Mouse (Mus musculus) intestine, postnatal 0 days (tissue): ENCODE results near the gene Ptbp1. TPM values are rescaled to one million over a fixed set of nuclear protein-coding genes. Genes with fewer than 3 reads are reported as not detected.

Experiments
- ATAC-seq: fragments of 200-750 bp; cut with Nextera tagmentation; 2 replicates; pipeline ENCODE4 v1.8.0; 2017; ENCODE audit warnings: mild to moderate bottlenecking, moderate TSS enrichment, moderate library complexity
- H3K27ac ChIP-seq: fragments of 300-500 bp; sonication (generic); 2 replicates; pipeline ENCODE4 v1.5.1; 2014; ENCODE audit warnings: mild to moderate bottlenecking, low read depth, low read length, moderate library complexity
- H3K27me3 ChIP-seq: fragments of 300-500 bp; sonication (generic); replicated peaks from 2 replicates; pipeline ENCODE4 v1.6.1; 2014; ENCODE audit warnings: low read length, mixed read lengths; ENCODE audit not compliant: control insufficient read depth, insufficient read depth
- H3K36me3 ChIP-seq: fragments of 300-500 bp; sonication (generic); 2 replicates; pipeline ENCODE4 v1.6.1; 2014; ENCODE audit warnings: mild to moderate bottlenecking, moderate library complexity; ENCODE audit not compliant: control insufficient read depth, insufficient read depth
- H3K4me1 ChIP-seq: fragments of 300-500 bp; sonication (generic); replicated peaks from 2 replicates; pipeline ENCODE4 v1.6.1; 2014; ENCODE audit warnings: antibody characterized with exemption, low read length, mixed read lengths; ENCODE audit not compliant: control insufficient read depth, insufficient read depth
- H3K4me2 ChIP-seq: fragments of 300-500 bp; sonication (generic); replicated peaks from 2 replicates; pipeline ENCODE4 v1.6.1; 2014; ENCODE audit warnings: low read depth, mild to moderate bottlenecking, moderate library complexity
- H3K4me3 ChIP-seq: fragments of 300-500 bp; sonication (generic); 2 replicates; pipeline ENCODE4 v1.5.1; 2014; ENCODE audit warnings: low read depth, low read length
- H3K9ac ChIP-seq: fragments of 300-500 bp; sonication (generic); 2 replicates; pipeline ENCODE4 v1.6.1; 2014; ENCODE audit warnings: mild to moderate bottlenecking, low read depth, low read length
- H3K9me3 ChIP-seq: fragments of 300-500 bp; sonication (generic); 2 replicates; pipeline ENCODE4 v1.6.1; 2016; ENCODE audit warnings: mixed run types; ENCODE audit not compliant: control insufficient read depth
- CTCF ChIP-seq: sonication (generic); IDR thresholded peaks from 2 replicates; pipeline ENCODE4 v1.5.1; 2016; ENCODE audit warnings: low read depth, mild to moderate bottlenecking, control low read depth, antibody characterized with exemption, moderate library complexity
- WGBS: fragments of 180-500 bp; shearing (Covaris S2); extraction: QIAGEN DNeasy Blood & Tissue Kit; methylation state at CpG from one replicate; pipeline ENCODE4 v1.1.7; 2014; 5-methylcytosine and 5-hydroxymethylcytosine counted together
- polyA plus RNA-seq: library from polyadenylated mRNA; unstranded; fragments of >200 nt; fragmentation: Nextera tagmentation; extraction: Ambion mirVana; gene quantifications from 2 replicates; pipeline ENCODE4 v1.2.1, GENCODE M21; 2015

The Ptbp1 gene
- polyA plus RNA-seq, 1 experiment from 2014 or later: 92.2 TPM

DNA sequence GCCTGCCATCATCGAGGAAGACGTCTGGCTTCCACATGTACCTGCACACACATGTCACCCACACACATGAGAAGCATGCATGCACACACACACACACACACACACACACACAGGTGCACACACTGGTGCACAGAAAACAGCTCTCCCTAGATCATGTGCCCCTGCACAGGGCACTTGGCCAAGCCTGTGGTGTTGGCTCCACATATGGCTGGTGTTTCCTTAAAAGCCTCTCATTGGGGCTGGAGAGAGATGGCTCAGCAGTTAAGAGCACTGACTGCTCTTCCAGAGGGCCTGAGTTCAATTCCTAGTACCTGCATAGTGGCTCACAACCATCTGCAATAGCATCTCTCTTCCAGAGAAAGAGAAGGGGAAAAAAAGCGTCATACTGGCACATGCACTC lies 22.6 kb upstream of the Ptbp1 start:
- H3K27ac ChIP-seq: no peak overlapping the region
- no peaks in the 10 kb centered on the region for H3K9me3 ChIP-seq
- no peak for ATAC-seq
- no peak overlapping the region for H3K9ac ChIP-seq
- no peaks in the 10 kb centered on the region for H3K27me3 ChIP-seq
- no peak overlapping the region for H3K4me2 ChIP-seq
- peaks cover 47% of the 10 kb centered on the region; the same call in 1 of the 2 replicates for H3K36me3 ChIP-seq
- H3K4me3 ChIP-seq: no peak overlapping the region
- peaks cover 8% of the 10 kb centered on the region; the same call in 1 of the 2 replicates for H3K4me1 ChIP-seq
- no peak for TF ChIP-seq CTCF
- 91% methylated on average over 3 of the region's 3 CpGs for WGBS

DNA sequence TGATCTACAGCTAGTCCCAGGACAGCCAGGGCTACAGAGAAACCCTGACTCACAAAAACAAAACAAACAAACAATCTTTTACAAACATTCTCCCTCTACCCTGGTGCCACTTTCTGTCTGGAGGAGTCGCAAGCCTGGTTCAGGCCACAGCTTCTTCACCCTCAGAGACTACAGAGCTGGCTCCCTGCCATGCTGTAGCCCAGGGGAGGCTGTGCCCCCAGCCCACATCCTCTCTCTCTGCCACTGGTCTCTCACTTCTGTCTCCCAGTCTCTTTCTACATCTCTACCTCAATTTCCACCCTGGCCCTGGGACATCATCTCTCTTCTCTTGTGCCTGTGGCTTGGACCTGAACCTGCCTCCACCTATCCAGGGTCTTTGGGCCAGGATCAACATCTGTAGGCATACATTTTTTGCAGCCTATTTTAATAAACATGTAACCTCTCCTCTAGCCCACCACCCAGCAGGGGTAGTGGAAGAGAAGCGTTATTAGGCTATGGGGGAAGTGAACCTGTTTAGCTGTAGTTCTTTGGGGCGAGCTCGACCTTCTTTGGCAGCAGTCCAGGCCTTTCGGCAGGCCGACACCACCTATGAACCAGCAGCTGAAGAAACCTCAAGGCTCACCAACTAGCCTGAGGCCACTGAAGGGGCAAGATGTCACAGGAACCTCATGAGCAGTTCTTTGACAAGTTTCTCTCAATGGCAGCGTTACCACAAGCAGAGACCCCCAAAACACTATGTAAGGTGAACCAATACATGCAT lies 22.0 kb upstream of the Ptbp1 start:
- Histone ChIP-seq H3K4me1 (peaks cover 5% of the 10 kb centered on the region; the same call in 1 of the 2 replicates), H3K4me3 (no peak overlapping the region), H3K9me3 (no peaks in the 10 kb centered on the region), H3K27me3 (no peaks in the 10 kb centered on the region), H3K9ac (no peak overlapping the region), H3K27ac (no peak overlapping the region), H3K36me3 (peaks cover 42% of the 10 kb centered on the region; the same call in 1 of the 2 replicates), H3K4me2 (no peak overlapping the region)
- WGBS: 51% methylated on average over 7 of the region's 7 CpGs
- no peak for TF ChIP-seq CTCF
- ATAC-seq: no peak

DNA sequence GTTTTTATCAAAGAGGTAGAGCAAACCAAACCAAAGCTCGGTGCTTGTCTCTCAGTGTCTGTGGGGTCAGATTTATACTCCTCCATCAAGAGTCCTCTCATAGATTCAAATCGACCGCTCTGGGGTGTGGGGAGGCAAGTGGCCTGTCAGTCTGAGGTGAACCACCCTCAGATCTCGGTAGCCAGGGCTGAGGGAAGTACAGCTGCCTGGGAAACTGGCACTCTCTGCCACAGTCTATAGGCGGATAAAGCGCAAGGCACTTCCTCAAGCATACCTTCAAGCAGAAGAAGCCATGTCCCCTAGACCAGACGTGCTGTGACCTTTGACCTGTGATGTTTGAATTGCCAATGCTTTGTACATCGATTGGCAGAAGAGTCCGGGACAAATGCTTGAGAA lies 21.4 kb upstream of the Ptbp1 start:
- Histone ChIP-seq H3K4me2 (no peak overlapping the region), H3K4me1 (peaks cover 2% of the 10 kb centered on the region; the same call in 1 of the 2 replicates), H3K9me3 (no peaks in the 10 kb centered on the region), H3K27ac (0 out of 2 replicates have a peak overlapping the region, but pooled peaks have one; percentile 1), H3K36me3 (peaks cover 42% of the 10 kb centered on the region; the same call in 1 of the 2 replicates), H3K9ac (no peak overlapping the region), H3K27me3 (no peaks in the 10 kb centered on the region), H3K4me3 (no peak overlapping the region)
- WGBS: 50% methylated on average over 9 of the region's 9 CpGs
- peak; percentile 36; the same call in 1 of the 2 replicates for ATAC-seq
- TF ChIP-seq CTCF: no peak

DNA sequence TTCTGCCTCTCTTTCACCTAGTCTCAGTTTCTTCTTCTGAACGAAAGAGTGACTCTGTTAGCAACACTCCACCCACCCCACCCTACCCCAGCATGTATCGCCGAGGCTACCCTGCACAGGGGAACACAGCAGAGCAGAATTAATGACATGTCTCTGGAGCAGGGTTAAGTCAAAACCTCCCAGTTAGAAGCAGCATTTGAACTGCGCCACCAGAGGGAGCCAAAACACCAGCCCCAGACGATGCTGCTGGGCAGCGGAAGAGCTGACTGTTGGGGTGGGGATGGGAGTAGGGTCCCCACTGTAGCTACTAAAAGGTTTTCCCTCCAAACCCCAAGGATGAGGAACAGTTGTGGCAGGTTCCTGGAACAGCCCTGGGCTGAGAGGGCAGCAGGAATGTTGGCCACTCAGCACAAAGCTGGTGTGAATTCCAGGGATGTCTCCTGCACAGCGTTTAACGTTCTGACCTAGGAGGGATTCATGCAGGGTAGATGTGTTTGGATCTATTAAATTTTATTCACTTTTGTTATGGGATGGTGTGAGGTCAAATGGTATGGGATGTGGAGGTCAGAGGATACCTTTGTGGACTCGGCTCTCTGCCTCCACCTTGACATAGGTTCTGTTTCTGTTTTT lies 19.3 kb upstream of the Ptbp1 start:
- TF ChIP-seq CTCF: peak; percentile 98
- Histone ChIP-seq H3K36me3 (peaks cover 23% of the 10 kb centered on the region; the same call in 1 of the 2 replicates), H3K27ac (no peak overlapping the region), H3K4me1 (no peaks in the 10 kb centered on the region; the same call in 1 of the 2 replicates), H3K9me3 (no peaks in the 10 kb centered on the region), H3K9ac (no peak overlapping the region), H3K4me2 (peak overlapping the region; percentile 35; the same call in 1 of the 2 replicates), H3K27me3 (no peaks in the 10 kb centered on the region), H3K4me3 (no peak overlapping the region)
- 22% methylated on average over 9 of the region's 9 CpGs for WGBS
- peak; percentile 10 for ATAC-seq

DNA sequence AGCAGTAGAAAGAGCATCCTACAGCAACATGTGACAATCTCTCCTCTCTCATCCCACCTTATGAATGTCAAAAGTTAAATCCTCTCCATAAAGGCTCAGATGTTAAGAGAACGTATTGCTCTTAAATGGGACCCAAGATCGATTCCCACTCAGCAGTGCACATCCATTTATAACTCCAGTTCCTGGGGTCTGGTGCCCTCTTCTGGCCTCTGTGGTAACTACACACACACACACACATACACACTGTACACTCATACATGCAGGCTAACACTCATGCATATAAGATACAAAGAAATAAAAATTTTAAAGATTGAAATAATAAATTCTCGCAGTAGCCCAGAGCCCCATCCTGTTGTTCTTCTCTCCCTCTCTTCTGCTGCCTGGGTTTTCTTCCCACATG lies 17.3 kb upstream of the Ptbp1 start:
- H3K36me3 ChIP-seq: peaks cover 4% of the 10 kb centered on the region; the same call in 1 of the 2 replicates
- 98% methylated on average over 3 of the region's 3 CpGs for WGBS
- peak; percentile 52 for TF ChIP-seq CTCF
- H3K9ac ChIP-seq: no peak overlapping the region
- no peak overlapping the region for H3K27ac ChIP-seq
- no peak overlapping the region for H3K4me2 ChIP-seq
- H3K9me3 ChIP-seq: no peaks in the 10 kb centered on the region
- H3K4me1 ChIP-seq: no peaks in the 10 kb centered on the region
- no peak overlapping the region for H3K4me3 ChIP-seq
- H3K27me3 ChIP-seq: no peaks in the 10 kb centered on the region
- ATAC-seq: no peak

DNA sequence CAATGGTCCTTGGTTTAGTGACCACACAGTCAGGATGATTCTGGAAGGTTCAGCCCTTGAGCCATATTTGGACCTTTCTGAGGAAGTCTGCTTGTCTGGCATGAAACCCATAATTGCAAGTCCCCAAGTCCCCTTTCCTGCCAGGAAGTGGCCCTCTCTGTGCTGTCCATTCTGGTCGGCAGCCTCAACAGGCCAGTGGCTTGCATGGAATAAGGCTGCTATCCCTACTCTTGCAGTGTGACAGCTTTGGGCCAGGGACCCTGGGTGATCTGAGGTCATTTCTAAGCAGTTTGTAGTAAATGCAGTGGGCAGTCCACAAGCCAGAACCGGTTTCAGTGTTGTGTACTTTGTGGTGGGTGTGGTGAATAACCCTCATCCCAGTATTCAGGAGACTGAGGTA lies 16.1 kb upstream of the Ptbp1 start:
- Histone ChIP-seq H3K4me1 (no peaks in the 10 kb centered on the region), H3K36me3 (no peaks in the 10 kb centered on the region), H3K9ac (no peak overlapping the region), H3K4me3 (no peak overlapping the region), H3K27ac (no peak overlapping the region), H3K9me3 (no peaks in the 10 kb centered on the region), H3K4me2 (no peak overlapping the region), H3K27me3 (no peaks in the 10 kb centered on the region)
- no peak for ATAC-seq
- WGBS: 35% methylated on average over 2 of the region's 2 CpGs
- TF ChIP-seq CTCF: no peak
